Mouse (Mus musculus): Measurements from ENCODE around the gene 6030452D12Rik. TPM values are rescaled to one million over a fixed set of nuclear protein-coding genes. Genes with fewer than 3 reads are reported as not detected.

The 6030452D12Rik gene
- total RNA-seq (2021) = not detected

GRCm38 (mm10) chr8:106500018-106500685 is at the start of gene 6030452D12Rik:
Gene 6030452D12Rik, plus strand, starts transcription at chr8:106500522.
- intact Hi-C loops (cut with DNase I) = no loop called here
- peak in 1 of 2 experiments; percentile 32 for DNase-seq

- intact Hi-C loops (cut with DNase I) = no loop called here
- DNase-seq = no peak
Observed at GRCm38 (mm10) chr8:106451301-106452085, 48.8 kb upstream of the 6030452D12Rik start.

GRCm38 (mm10) chr8:106452701-106453481 is 47.4 kb upstream of the 6030452D12Rik start:
- intact Hi-C loops (cut with DNase I) = no loop called here
- DNase-seq = no peak

GRCm38 (mm10) chr8:106454036-106454435 is 46.3 kb upstream of the 6030452D12Rik start:
- no peak for DNase-seq
- intact Hi-C loops (cut with DNase I) = no loop called here

GRCm38 (mm10) chr8:106462131-106462530 is 38.2 kb upstream of the 6030452D12Rik start:
- intact Hi-C loops (cut with DNase I) = no loop called here
- DNase-seq = no peak

GRCm38 (mm10) chr8:106463795-106464194 is 36.5 kb upstream of the 6030452D12Rik start:
- DNase-seq = no peak
- intact Hi-C loops (cut with DNase I) = no loop called here

- DNase-seq = no peak
- intact Hi-C loops (cut with DNase I) = loop anchor here (2.0 kb wide), 1 partner anchor 71 kb away; no protein-coding TSS in a partner anchor
Observed at GRCm38 (mm10) chr8:106469485-106469884, 30.8 kb upstream of the 6030452D12Rik start.

GRCm38 (mm10) chr8:106474001-106474400 is 26.3 kb upstream of the 6030452D12Rik start:
- no peak for DNase-seq
- intact Hi-C loops (cut with DNase I) = no loop called here

- intact Hi-C loops (cut with DNase I) = no loop called here
- peak in 1 of 2 experiments; percentile 9 for DNase-seq
Observed at GRCm38 (mm10) chr8:106504241-106504640, 3.9 kb downstream of the 6030452D12Rik start.

- intact Hi-C loops (cut with DNase I) = no loop called here
- DNase-seq = no peak
Observed at GRCm38 (mm10) chr8:106505328-106505965, 5.1 kb downstream of the 6030452D12Rik start.

GRCm38 (mm10) chr8:106506106-106506505 is 5.8 kb downstream of the 6030452D12Rik start:
- intact Hi-C loops (cut with DNase I) = no loop called here
- DNase-seq = no peak

GRCm38 (mm10) chr8:106507761-106508331 is 7.5 kb downstream of the 6030452D12Rik start:
- peak in 1 of 2 experiments; percentile 13 for DNase-seq
- intact Hi-C loops (cut with DNase I) = no loop called here

- intact Hi-C loops (cut with DNase I) = no loop called here
- DNase-seq = no peak
Observed at GRCm38 (mm10) chr8:106508456-106508855, 8.1 kb downstream of the 6030452D12Rik start.

- intact Hi-C loops (cut with DNase I) = no loop called here
- no peak for DNase-seq
Observed at GRCm38 (mm10) chr8:106509079-106509780, 8.9 kb downstream of the 6030452D12Rik start.

- peak in 1 of 2 experiments; percentile 22 for DNase-seq
- intact Hi-C loops (cut with DNase I) = no loop called here
Observed at GRCm38 (mm10) chr8:106510365-106510975, 10.1 kb downstream of the 6030452D12Rik start, which contains the start of gene Cdh3. Gene Cdh3, plus strand, starts transcription at chr8:106510891.

GRCm38 (mm10) chr8:106511065-106511501 is 10.8 kb downstream of the 6030452D12Rik start:
- DNase-seq = no peak

GRCm38 (mm10) chr8:106511531-106512041 is 11.3 kb downstream of the 6030452D12Rik start:
- intact Hi-C loops (cut with DNase I) = no loop called here
- peak in 1 of 2 experiments; percentile 9 for DNase-seq

More at GRCm38 (mm10) chr8:106511065-106511501, 10.8 kb downstream of the 6030452D12Rik start:
- intact Hi-C loops (cut with DNase I) = no loop called here

GRCm38 (mm10) chr8:106512475-106513150 is 12.3 kb downstream of the 6030452D12Rik start:
- intact Hi-C loops (cut with DNase I) = no loop called here
- no peak for DNase-seq
